Mouse (Mus musculus) forebrain, embryonic 13.5 days (tissue): Measurements from ENCODE around the gene Ccer2. TPM values are rescaled to one million over a fixed set of nuclear protein-coding genes. Genes with fewer than 3 reads are reported as not detected.

ENCODE experiments used
- ATAC-seq: fragments of 200-750 bp; cut with Nextera tagmentation; 2 replicates; pipeline ENCODE4 v1.8.0; 2017
- H3K27ac ChIP-seq: fragments of 300-500 bp; sonication (generic); 2 replicates; pipeline ENCODE4 v1.5.1; 2015; ENCODE audit warnings: inconsistent platforms, mild to moderate bottlenecking, moderate library complexity
- H3K27me3 ChIP-seq: fragments of 300-500 bp; sonication (generic); 2 replicates; pipeline ENCODE4 v1.6.1; 2015; ENCODE audit warnings: mild to moderate bottlenecking, inconsistent platforms
- H3K36me3 ChIP-seq: fragments of 300-500 bp; sonication (generic); 2 replicates; pipeline ENCODE4 v1.6.1; 2015; ENCODE audit warnings: mild to moderate bottlenecking, inconsistent platforms; ENCODE audit not compliant: poor library complexity, severe bottlenecking
- H3K4me1 ChIP-seq: fragments of 300-500 bp; sonication (generic); 2 replicates; pipeline ENCODE4 v1.6.1; 2015; ENCODE audit warnings: inconsistent platforms
- H3K4me2 ChIP-seq: fragments of 300-500 bp; sonication (generic); 2 replicates; pipeline ENCODE4 v1.6.1; 2015; ENCODE audit warnings: inconsistent platforms, mild to moderate bottlenecking, moderate library complexity
- H3K4me3 ChIP-seq: fragments of 300-500 bp; sonication (generic); 2 replicates; pipeline ENCODE4 v1.5.1; 2015; ENCODE audit warnings: mild to moderate bottlenecking, inconsistent platforms
- H3K9ac ChIP-seq: fragments of 300-500 bp; sonication (generic); 2 replicates; pipeline ENCODE4 v1.6.1; 2015; ENCODE audit warnings: mild to moderate bottlenecking, inconsistent platforms
- H3K9me3 ChIP-seq: fragments of 300-500 bp; sonication (generic); replicated peaks from 2 replicates; pipeline ENCODE4 v1.6.1; 2016; ENCODE audit warnings: inconsistent platforms
- WGBS: fragments of 180-500 bp; shearing (Covaris S2); methylation state at CpG from one replicate; pipeline ENCODE4 v1.1.7; 2015; 5-methylcytosine and 5-hydroxymethylcytosine counted together
- polyA plus RNA-seq: library from polyadenylated mRNA; unstranded; fragments of >200 nt; fragmentation: Nextera tagmentation; extraction: Ambion mirVana; gene quantifications from 2 replicates; pipeline ENCODE4 v1.2.1, GENCODE M21; 2015

The Ccer2 gene
- polyA plus RNA-seq, 1 experiment from 2014 or later: not detected

DNA sequence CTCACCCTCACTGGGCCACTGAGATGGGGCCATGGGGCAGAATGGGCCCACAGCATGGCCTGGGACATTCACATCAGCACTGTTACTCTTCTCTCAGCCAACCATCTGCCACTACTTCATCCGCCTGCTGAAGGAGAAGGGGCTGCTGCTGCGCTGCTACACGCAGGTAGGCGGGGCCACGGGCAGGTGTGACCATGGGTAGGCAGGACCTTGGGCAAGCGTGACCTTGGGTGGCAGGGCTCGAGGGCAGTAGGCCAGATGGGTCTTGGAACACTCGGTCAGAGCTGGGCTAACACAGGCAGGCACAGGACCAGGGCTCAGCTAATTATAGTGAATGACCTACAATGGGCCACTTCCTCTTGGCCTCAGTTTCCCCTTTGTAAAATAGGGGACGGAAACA is 22.9 kb downstream of the Ccer2 start:
- Histone ChIP-seq H3K9me3 (no peaks in the 10 kb centered on the region), H3K27ac (no peak overlapping the region), H3K4me3 (no peak overlapping the region), H3K27me3 (no peaks in the 10 kb centered on the region), H3K36me3 (peaks cover 63% of the 10 kb centered on the region), H3K4me1 (peaks cover 10% of the 10 kb centered on the region), H3K4me2 (no peak overlapping the region), H3K9ac (no peak overlapping the region)
- 81% methylated on average over 9 of the region's 9 CpGs for WGBS
- no peak for ATAC-seq

- WGBS: 45% methylated on average over 6 of the region's 6 CpGs
- Histone ChIP-seq H3K4me3 (no peak overlapping the region), H3K4me2 (no peak overlapping the region), H3K9ac (0 out of 2 replicates have a peak overlapping the region, but pooled peaks have one; percentile 8), H3K27me3 (no peaks in the 10 kb centered on the region), H3K4me1 (peaks cover 8% of the 10 kb centered on the region), H3K9me3 (no peaks in the 10 kb centered on the region), H3K36me3 (peaks cover 61% of the 10 kb centered on the region), H3K27ac (peak overlapping the region; percentile 65)
- peak; percentile 78 for ATAC-seq
Measured at GRCm38 (mm10) chr7:28780067-28780658, 24.2 kb downstream of the Ccer2 start.

DNA sequence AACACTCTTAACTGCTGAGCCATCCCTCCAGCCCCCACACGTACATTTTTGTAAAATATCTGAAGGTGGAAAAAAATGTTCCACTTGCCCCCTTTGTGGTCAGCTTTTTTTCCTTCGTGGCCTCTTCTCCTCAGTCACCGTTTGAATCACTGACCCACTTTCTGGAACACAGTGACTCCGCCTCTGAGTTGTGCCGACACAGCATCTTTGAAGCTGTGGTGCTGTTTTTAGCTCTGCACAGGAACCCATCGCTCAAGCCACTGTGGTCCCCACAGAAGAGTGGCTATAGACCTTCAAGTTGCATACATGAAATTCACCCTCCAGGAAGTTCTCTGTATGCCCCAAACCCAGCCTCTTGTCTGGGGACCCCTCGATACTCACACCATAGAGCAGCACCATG is 24.9 kb downstream of the Ccer2 start:
- ATAC-seq: no peak
- peaks cover 63% of the 10 kb centered on the region for H3K36me3 ChIP-seq
- H3K9me3 ChIP-seq: no peaks in the 10 kb centered on the region
- H3K9ac ChIP-seq: no peak overlapping the region
- H3K4me3 ChIP-seq: no peak overlapping the region
- no peaks in the 10 kb centered on the region for H3K27me3 ChIP-seq
- H3K4me2 ChIP-seq: no peak overlapping the region
- 84% methylated on average over 7 of the region's 7 CpGs for WGBS
- 0 out of 2 replicates have a peak overlapping the region, but pooled peaks have one; percentile 65 for H3K27ac ChIP-seq
- H3K4me1 ChIP-seq: peaks cover 6% of the 10 kb centered on the region

DNA sequence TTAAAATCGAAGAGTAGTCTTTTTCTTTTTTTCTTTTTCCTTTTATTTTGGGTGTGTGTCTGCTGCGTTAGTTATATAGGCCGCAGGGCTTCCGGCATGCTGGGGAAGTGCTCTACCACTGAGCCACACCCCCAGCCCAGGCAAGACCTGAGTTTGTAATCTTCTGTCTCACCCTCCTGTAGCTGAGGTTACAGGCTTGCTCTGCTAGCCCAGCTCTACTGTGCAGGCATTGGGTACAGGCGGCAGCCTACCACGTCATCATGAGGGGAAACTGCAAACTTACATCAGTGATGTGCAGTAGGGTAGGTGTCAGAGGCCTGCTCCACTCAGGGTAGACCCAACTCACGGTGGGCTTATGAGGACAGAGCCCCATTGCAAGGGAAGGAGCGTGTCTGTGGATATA is 25.3 kb downstream of the Ccer2 start:
- Histone ChIP-seq H3K4me3 (no peak overlapping the region), H3K9me3 (no peaks in the 10 kb centered on the region), H3K27ac (no peak overlapping the region), H3K27me3 (no peaks in the 10 kb centered on the region), H3K4me2 (no peak overlapping the region), H3K9ac (no peak overlapping the region), H3K36me3 (peaks cover 63% of the 10 kb centered on the region), H3K4me1 (peaks cover 6% of the 10 kb centered on the region)
- 90% methylated on average over 8 of the region's 8 CpGs for WGBS
- ATAC-seq: no peak

DNA sequence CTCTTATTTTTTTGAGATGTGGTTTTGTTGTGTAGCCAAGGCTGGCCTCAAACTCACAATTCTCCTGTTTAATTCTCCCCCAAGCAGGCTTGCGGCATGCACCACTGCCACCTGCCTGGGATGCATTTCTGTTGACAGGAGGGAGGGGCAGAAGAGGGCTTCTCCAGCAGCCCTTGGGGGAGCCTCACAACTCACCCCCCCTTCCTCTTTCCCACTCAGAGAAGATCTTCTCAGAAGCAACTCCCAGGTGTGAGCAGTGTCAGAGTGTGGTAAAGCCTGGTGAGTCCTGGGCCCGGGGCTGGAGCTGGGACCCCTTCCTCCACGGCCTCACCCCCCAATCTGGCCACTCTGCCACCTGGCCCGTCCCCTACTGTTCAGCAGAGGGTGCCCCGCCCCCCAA is 29.2 kb downstream of the Ccer2 start:
- Histone ChIP-seq H3K27me3 (no peaks in the 10 kb centered on the region), H3K27ac (no peak overlapping the region), H3K4me3 (no peak overlapping the region), H3K4me2 (no peak overlapping the region), H3K4me1 (peaks cover 5% of the 10 kb centered on the region), H3K36me3 (peaks cover 66% of the 10 kb centered on the region), H3K9me3 (no peaks in the 10 kb centered on the region), H3K9ac (no peak overlapping the region)
- 80% methylated on average over 5 of the region's 5 CpGs for WGBS
- no peak for ATAC-seq

- Histone ChIP-seq H3K4me1 (no peaks in the 10 kb centered on the region), H3K27ac (no peak overlapping the region), H3K9me3 (no peaks in the 10 kb centered on the region), H3K4me2 (no peak overlapping the region), H3K36me3 (peaks cover 55% of the 10 kb centered on the region), H3K27me3 (no peaks in the 10 kb centered on the region), H3K4me3 (no peak overlapping the region), H3K9ac (no peak overlapping the region)
- 96% methylated on average over 9 of the region's 9 CpGs for WGBS
- ATAC-seq: no peak
Measured at GRCm38 (mm10) chr7:28787884-28788283, 31.9 kb downstream of the Ccer2 start.

DNA sequence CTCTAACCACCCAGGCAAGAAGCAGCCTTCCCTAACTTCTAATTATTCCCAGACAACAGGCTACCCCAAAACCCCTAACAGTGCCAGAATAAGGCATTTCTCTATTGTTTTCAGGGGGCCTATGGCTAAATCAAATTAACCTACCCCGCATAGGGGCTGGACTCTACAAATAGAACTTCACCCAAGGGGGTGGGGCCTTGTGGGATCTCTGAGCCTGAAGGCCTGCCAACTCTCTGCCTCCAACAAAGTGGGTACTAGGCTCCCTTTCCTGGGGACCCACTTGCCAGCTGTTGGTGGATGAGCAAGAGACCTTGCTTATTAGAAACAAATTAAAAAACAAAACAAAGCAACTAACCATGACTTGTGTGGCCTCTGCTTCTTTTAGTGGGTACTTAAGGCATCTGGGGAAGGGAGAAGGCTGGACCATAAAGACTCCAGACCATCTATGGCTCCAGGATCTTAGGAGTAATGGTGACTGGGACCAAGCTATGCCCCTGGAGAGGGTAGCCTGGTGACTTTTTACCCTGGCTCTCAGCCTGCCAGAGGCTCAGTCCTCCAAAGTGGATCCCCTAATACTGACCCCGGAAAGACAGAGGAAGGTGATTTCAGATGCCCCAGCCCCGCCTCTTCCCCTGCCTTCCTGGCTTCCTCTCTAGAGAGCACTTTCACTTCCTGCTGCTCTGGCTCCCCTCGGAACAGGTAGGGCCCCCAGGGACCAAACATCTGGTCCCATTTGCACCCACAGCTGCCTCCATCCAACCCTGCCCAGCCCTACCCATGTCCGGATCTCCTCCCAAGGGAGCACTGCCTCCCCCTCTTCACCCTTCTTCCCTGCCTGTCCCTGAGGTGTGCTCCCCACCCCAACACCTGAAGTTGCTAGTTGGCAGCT is 32.6 kb downstream of the Ccer2 start, which contains the start of gene Rinl:
Gene Rinl (plus strand): TSS at position 663 of the 889 bp plus-strand sequence.
- no peak within 1 kb of the TSS for H3K27ac ChIP-seq
- H3K4me2 ChIP-seq: no peak within 1 kb of the TSS
- 89% methylated on average over 5 of the region's 5 CpGs for WGBS
- no peak within 1 kb of the TSS for H3K9ac ChIP-seq
- H3K4me3 ChIP-seq: no peak within 1 kb of the TSS
- ATAC-seq: no peak
- no peaks in the 10 kb centered on the region for H3K9me3 ChIP-seq
- peaks cover 49% of the 10 kb centered on the region for H3K36me3 ChIP-seq
- H3K4me1 ChIP-seq: no peaks in the 10 kb centered on the region
- H3K27me3 ChIP-seq: no peaks in the 10 kb centered on the region

- H3K9me3 ChIP-seq: no peaks in the 10 kb centered on the region
- 79% methylated on average over 3 of the region's 3 CpGs for WGBS
- no peak for ATAC-seq
- H3K27ac ChIP-seq: no peak overlapping the region
- peaks cover 44% of the 10 kb centered on the region for H3K36me3 ChIP-seq
- H3K9ac ChIP-seq: no peak overlapping the region
- H3K4me1 ChIP-seq: no peaks in the 10 kb centered on the region
- H3K4me3 ChIP-seq: no peak overlapping the region
- H3K4me2 ChIP-seq: no peak overlapping the region
- no peaks in the 10 kb centered on the region for H3K27me3 ChIP-seq
Measured at GRCm38 (mm10) chr7:28789235-28789634, 33.3 kb downstream of the Ccer2 start.

DNA sequence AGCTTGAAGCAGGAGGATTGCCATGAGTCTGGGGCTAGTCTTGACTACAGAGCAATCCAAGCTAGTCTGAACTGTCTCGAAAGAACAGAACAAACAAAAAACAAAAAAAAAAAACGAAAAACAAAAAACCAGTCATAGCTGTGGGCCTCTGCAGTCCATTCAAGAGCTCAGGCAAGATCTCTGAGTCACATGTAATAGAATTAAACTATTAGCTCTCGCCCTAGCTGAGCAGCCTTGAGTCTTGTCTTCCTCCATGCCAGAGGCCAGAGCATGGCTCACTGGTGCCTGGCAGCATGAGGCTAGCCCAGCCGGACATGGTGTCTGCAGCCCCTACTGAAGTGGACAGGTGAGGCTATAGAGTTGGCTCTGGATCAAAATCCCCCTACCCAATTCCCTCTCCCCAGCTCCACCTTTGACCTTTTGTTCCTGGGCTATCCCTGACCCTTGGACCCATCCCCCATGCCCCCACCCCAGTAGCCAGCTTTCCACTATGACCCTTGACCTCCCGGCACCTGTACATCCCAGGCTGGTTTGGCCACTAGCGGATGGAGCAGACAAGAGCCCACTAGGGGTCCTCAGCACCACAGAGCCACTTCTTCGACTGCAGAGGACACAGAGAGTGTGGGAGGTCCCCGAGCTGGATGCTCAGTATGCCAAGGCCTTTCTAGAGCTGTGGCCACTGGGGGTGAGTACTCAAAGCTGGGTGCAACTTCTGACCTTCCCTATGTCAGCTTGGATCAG is 34.3 kb downstream of the Ccer2 start:
- ATAC-seq: no peak

DNA sequence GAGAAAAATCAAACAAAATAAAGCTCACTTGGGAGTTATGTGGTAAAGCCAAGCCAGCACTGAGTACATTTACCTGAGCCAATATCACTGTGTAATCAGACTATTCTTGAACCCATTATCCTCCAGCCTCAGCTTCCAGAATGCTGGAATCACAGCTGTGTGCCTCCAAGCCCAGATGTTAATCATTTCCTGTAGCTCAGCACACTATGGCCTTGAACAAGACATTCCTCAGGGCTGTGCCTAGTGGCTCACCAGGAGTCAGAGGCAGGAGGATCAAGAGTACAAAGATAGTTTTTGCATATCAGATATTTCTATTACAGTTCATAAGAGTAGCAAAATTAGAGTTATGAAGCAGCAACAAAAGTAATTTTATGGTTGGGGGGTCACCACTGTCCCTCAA is 35.7 kb downstream of the Ccer2 start:
- no peaks in the 10 kb centered on the region for H3K9me3 ChIP-seq
- no peak overlapping the region for H3K9ac ChIP-seq
- no peak overlapping the region for H3K4me3 ChIP-seq
- no peak overlapping the region for H3K4me2 ChIP-seq
- 0 out of 2 replicates have a peak, but pooled peaks cover 3% of the 10 kb centered on the region for H3K4me1 ChIP-seq
- no peaks in the 10 kb centered on the region; the same call in 1 of the 2 replicates for H3K27me3 ChIP-seq
- H3K36me3 ChIP-seq: peaks cover 20% of the 10 kb centered on the region; the same call in 1 of the 2 replicates
- H3K27ac ChIP-seq: no peak overlapping the region
- no peak for ATAC-seq

More for the DNA sequence above, 34.3 kb downstream of the Ccer2 start:
- 49% methylated on average over 8 of the region's 8 CpGs for WGBS
- Histone ChIP-seq H3K9me3 (no peaks in the 10 kb centered on the region), H3K9ac (no peak overlapping the region), H3K27ac (no peak overlapping the region), H3K36me3 (peaks cover 35% of the 10 kb centered on the region), H3K4me2 (no peak overlapping the region), H3K27me3 (no peaks in the 10 kb centered on the region; the same call in 1 of the 2 replicates), H3K4me1 (no peaks in the 10 kb centered on the region), H3K4me3 (no peak overlapping the region)

DNA sequence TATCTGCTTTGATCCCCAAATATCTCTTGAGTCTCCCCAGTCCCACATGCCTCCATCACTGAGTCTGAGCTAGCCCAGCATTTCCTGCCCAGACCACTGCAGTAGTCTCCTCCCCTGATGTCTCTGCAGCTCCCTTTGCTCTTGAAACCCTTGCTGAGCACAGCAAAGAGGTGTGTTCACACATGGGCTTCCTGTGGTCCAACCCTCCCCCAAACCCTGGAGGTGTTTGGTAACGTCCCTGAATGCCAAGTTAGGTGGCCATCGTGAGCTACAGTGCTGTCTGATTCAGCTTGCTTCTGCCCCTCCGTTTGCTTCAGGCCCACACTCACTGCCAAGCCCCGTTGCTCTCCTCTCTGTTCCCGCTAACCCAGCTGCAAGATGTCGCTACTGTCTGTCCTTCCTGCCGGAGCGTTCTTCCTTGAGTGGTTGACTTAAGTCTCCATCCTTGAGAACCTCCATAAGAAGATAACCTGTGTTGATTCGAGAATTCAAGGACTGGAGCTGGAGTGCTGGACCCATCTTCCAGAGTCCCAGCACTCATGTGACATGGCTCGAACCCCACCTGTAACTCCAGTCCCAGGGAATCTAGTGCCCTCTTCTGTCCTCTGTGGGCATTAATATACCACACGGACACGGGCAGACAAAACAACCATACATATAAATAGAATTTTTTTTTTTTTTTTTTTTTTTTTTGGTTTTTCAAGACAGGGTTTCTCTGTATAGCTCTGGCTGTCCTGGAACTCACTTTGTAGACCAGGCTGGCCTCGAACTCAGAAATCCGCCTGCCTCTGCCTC is 36.6 kb downstream of the Ccer2 start:
- H3K4me3 ChIP-seq: no peak overlapping the region
- H3K27ac ChIP-seq: no peak overlapping the region
- H3K36me3 ChIP-seq: peaks cover 12% of the 10 kb centered on the region; the same call in 1 of the 2 replicates
- H3K9me3 ChIP-seq: no peaks in the 10 kb centered on the region
- no peak for ATAC-seq
- no peak overlapping the region for H3K9ac ChIP-seq
- no peaks in the 10 kb centered on the region; the same call in 1 of the 2 replicates for H3K27me3 ChIP-seq
- 0 out of 2 replicates have a peak, but pooled peaks cover 6% of the 10 kb centered on the region for H3K4me1 ChIP-seq
- 86% methylated on average over 14 of the region's 14 CpGs for WGBS
- H3K4me2 ChIP-seq: no peak overlapping the region
